Mouse (Mus musculus): Measurements from ENCODE around the gene Glb1. TPM values are rescaled to one million over a fixed set of nuclear protein-coding genes. Genes with fewer than 3 reads are reported as not detected.

Glb1 gene
- polyA plus RNA-seq, 1 experiment from 2014 or later = 81.0 TPM

DNA sequence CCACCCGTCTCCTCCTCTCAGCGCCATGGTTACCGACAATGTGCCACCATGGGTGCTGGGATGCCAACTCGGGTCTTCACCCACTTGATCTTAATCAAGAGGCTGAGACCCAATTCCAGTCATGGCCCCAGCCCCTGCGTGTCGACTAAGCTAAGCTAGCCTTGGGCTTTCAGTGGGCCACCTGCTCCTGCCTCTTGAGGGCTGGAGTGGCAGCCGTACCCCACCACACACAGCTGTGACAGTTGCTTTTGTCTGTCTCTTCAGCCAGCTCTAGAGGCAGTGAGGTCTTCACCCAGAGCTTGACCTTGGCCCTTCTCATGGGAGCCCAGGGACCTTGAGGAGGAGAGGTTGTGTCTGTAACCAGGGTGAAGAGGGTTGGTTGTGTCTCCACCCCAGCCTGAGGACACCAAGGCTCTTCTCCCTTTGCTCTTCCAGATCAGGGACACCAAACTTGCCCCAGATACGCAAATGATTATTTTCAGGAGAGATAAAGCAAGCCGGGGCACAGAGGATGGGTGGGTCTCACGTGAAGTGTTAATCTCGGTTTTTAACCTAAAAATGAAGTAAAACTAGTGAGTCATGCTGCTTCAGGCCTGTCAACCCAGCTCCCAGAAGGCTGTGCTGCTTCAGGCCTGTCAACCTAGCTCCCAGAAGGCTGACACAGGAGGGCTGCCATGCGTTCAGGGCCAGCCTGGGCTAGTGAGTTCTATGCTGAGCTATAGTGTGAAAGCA lies 27.4 kb downstream of the Glb1 start:
- no peak for ATAC-seq (ENCODE audit: low FRiP score, low TSS enrichment)
- H3K9me3 ChIP-seq (ENCODE audit: low read length) = peaks cover 7% of the 10 kb centered on the region
- H3K4me1 ChIP-seq (ENCODE audit: insufficient read depth, low read length) = no peaks in the 10 kb centered on the region
- H3K27ac ChIP-seq (ENCODE audit: low read length) = no peak overlapping the region
- no peak overlapping the region for H3K9ac ChIP-seq (replicated peaks; ENCODE audit: low read length)
- 86% methylated on average over 12 of the region's 12 CpGs for WGBS
- H3K36me3 ChIP-seq (ENCODE audit: insufficient read depth, low read length) = peaks cover 22% of the 10 kb centered on the region
- H3K4me3 ChIP-seq (ENCODE audit: low read length) = no peak overlapping the region
- no peak overlapping the region for H3K4me2 ChIP-seq (replicated peaks; ENCODE audit: low read depth, low read length)
- H3K27me3 ChIP-seq (ENCODE audit: insufficient read depth, low read length) = no peaks in the 10 kb centered on the region

- Histone ChIP-seq H3K27me3 (ENCODE audit: insufficient read depth, low read length) (no peaks in the 10 kb centered on the region), H3K27ac (ENCODE audit: low read length) (no peak overlapping the region), H3K36me3 (ENCODE audit: insufficient read depth, low read length) (peaks cover 23% of the 10 kb centered on the region), H3K4me2 (replicated peaks; ENCODE audit: low read depth, low read length) (no peak overlapping the region), H3K4me1 (ENCODE audit: insufficient read depth, low read length) (no peaks in the 10 kb centered on the region), H3K4me3 (ENCODE audit: low read length) (no peak overlapping the region), H3K9ac (replicated peaks; ENCODE audit: low read length) (no peak overlapping the region), H3K9me3 (ENCODE audit: low read length) (no peaks in the 10 kb centered on the region)
- no peak for ATAC-seq (ENCODE audit: low FRiP score, low TSS enrichment)
- WGBS = 89% methylated on average over 2 of the region's 2 CpGs
Observed at GRCm38 (mm10) chr9:114435668-114436067, 34.8 kb downstream of the Glb1 start.

GRCm38 (mm10) chr9:114440548-114440947 lies 39.7 kb downstream of the Glb1 start:
- H3K4me2 ChIP-seq (replicated peaks; ENCODE audit: low read depth, low read length) = no peak overlapping the region
- no peaks in the 10 kb centered on the region for H3K27me3 ChIP-seq (ENCODE audit: insufficient read depth, low read length)
- H3K27ac ChIP-seq (ENCODE audit: low read length) = no peak overlapping the region
- ATAC-seq (ENCODE audit: low FRiP score, low TSS enrichment) = no peak
- H3K4me3 ChIP-seq (ENCODE audit: low read length) = no peak overlapping the region
- no peaks in the 10 kb centered on the region for H3K9me3 ChIP-seq (ENCODE audit: low read length)
- H3K9ac ChIP-seq (replicated peaks; ENCODE audit: low read length) = no peak overlapping the region
- peaks cover 30% of the 10 kb centered on the region for H3K36me3 ChIP-seq (ENCODE audit: insufficient read depth, low read length)
- no peaks in the 10 kb centered on the region for H3K4me1 ChIP-seq (ENCODE audit: insufficient read depth, low read length)
- WGBS = 84% methylated on average over 10 of the region's 10 CpGs

GRCm38 (mm10) chr9:114442225-114442624 lies 41.3 kb downstream of the Glb1 start:
- no peaks in the 10 kb centered on the region for H3K27me3 ChIP-seq (ENCODE audit: insufficient read depth, low read length)
- no peaks in the 10 kb centered on the region for H3K4me1 ChIP-seq (ENCODE audit: insufficient read depth, low read length)
- no peaks in the 10 kb centered on the region for H3K9me3 ChIP-seq (ENCODE audit: low read length)
- no peak overlapping the region for H3K4me3 ChIP-seq (ENCODE audit: low read length)
- no peak for ATAC-seq (ENCODE audit: low FRiP score, low TSS enrichment)
- no peak overlapping the region for H3K9ac ChIP-seq (replicated peaks; ENCODE audit: low read length)
- no peak overlapping the region for H3K4me2 ChIP-seq (replicated peaks; ENCODE audit: low read depth, low read length)
- 96% methylated on average over 9 of the region's 9 CpGs for WGBS
- peaks cover 19% of the 10 kb centered on the region for H3K36me3 ChIP-seq (ENCODE audit: insufficient read depth, low read length)
- H3K27ac ChIP-seq (ENCODE audit: low read length) = no peak overlapping the region

- no peak for ATAC-seq (ENCODE audit: low FRiP score, low TSS enrichment)
- WGBS = 81% methylated on average over 9 of the region's 9 CpGs
- H3K4me3 ChIP-seq (ENCODE audit: low read length) = no peak overlapping the region
- no peaks in the 10 kb centered on the region for H3K4me1 ChIP-seq (ENCODE audit: insufficient read depth, low read length)
- H3K36me3 ChIP-seq (ENCODE audit: insufficient read depth, low read length) = peaks cover 15% of the 10 kb centered on the region; the same call in 1 of the 2 replicates
- no peak overlapping the region for H3K9ac ChIP-seq (replicated peaks; ENCODE audit: low read length)
- no peaks in the 10 kb centered on the region for H3K9me3 ChIP-seq (ENCODE audit: low read length)
- H3K4me2 ChIP-seq (replicated peaks; ENCODE audit: low read depth, low read length) = no peak overlapping the region
- H3K27me3 ChIP-seq (ENCODE audit: insufficient read depth, low read length) = no peaks in the 10 kb centered on the region
- no peak overlapping the region for H3K27ac ChIP-seq (ENCODE audit: low read length)
Observed at GRCm38 (mm10) chr9:114442893-114443292, 42.0 kb downstream of the Glb1 start.

- Histone ChIP-seq H3K4me2 (replicated peaks; ENCODE audit: low read depth, low read length) (no peak overlapping the region), H3K27me3 (ENCODE audit: insufficient read depth, low read length) (no peaks in the 10 kb centered on the region), H3K36me3 (ENCODE audit: insufficient read depth, low read length) (peaks cover 15% of the 10 kb centered on the region; the same call in 1 of the 2 replicates), H3K27ac (ENCODE audit: low read length) (no peak overlapping the region), H3K9me3 (ENCODE audit: low read length) (no peaks in the 10 kb centered on the region), H3K4me3 (ENCODE audit: low read length) (no peak overlapping the region), H3K9ac (replicated peaks; ENCODE audit: low read length) (no peak overlapping the region), H3K4me1 (ENCODE audit: insufficient read depth, low read length) (no peaks in the 10 kb centered on the region)
- 85% methylated on average over 8 of the region's 8 CpGs for WGBS
- ATAC-seq (ENCODE audit: low FRiP score, low TSS enrichment) = no peak
Observed at GRCm38 (mm10) chr9:114443351-114443750, 42.5 kb downstream of the Glb1 start.

DNA sequence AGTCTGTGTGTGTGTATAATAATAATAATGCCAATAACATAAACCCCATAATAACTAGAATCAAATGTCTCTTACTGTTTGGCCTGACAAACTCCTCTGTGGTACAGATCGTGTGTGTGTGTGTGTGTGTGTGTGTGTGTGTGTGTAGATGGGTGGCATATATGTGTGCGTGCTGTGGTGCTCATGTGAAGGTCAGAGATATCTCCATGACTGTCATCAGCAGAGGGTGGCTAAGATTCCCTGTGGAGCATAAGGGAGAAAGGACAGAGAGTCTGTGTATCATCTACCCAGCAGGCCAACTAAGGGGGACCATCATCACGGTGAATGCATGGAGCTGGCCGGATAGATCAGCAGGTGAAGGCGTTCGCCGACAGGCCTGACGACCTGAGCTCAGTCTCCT lies 46.0 kb downstream of the Glb1 start:
- no peaks in the 10 kb centered on the region for H3K9me3 ChIP-seq (ENCODE audit: low read length)

GRCm38 (mm10) chr9:114448700-114449099 lies 47.8 kb downstream of the Glb1 start:
- Histone ChIP-seq H3K27ac (ENCODE audit: low read length) (no peak overlapping the region), H3K4me3 (ENCODE audit: low read length) (no peak overlapping the region), H3K9me3 (ENCODE audit: low read length) (no peaks in the 10 kb centered on the region), H3K4me2 (replicated peaks; ENCODE audit: low read depth, low read length) (no peak overlapping the region), H3K36me3 (ENCODE audit: insufficient read depth, low read length) (no peaks in the 10 kb centered on the region), H3K4me1 (ENCODE audit: insufficient read depth, low read length) (no peaks in the 10 kb centered on the region), H3K9ac (replicated peaks; ENCODE audit: low read length) (no peak overlapping the region), H3K27me3 (ENCODE audit: insufficient read depth, low read length) (no peaks in the 10 kb centered on the region)
- no peak for ATAC-seq (ENCODE audit: low FRiP score, low TSS enrichment)
- 74% methylated on average over 5 of the region's 5 CpGs for WGBS

More for the DNA sequence above, 46.0 kb downstream of the Glb1 start:
- no peak overlapping the region for H3K4me2 ChIP-seq (replicated peaks; ENCODE audit: low read depth, low read length)
- H3K36me3 ChIP-seq (ENCODE audit: insufficient read depth, low read length) = peaks cover 15% of the 10 kb centered on the region; the same call in 1 of the 2 replicates
- no peak for ATAC-seq (ENCODE audit: low FRiP score, low TSS enrichment)
- H3K4me3 ChIP-seq (ENCODE audit: low read length) = no peak overlapping the region
- no peaks in the 10 kb centered on the region for H3K27me3 ChIP-seq (ENCODE audit: insufficient read depth, low read length)
- H3K9ac ChIP-seq (replicated peaks; ENCODE audit: low read length) = no peak overlapping the region
- no peaks in the 10 kb centered on the region for H3K4me1 ChIP-seq (ENCODE audit: insufficient read depth, low read length)
- 91% methylated on average over 8 of the region's 8 CpGs for WGBS
- no peak overlapping the region for H3K27ac ChIP-seq (ENCODE audit: low read length)

GRCm38 (mm10) chr9:114449120-114449754 lies 48.4 kb downstream of the Glb1 start:
- no peak overlapping the region for H3K27ac ChIP-seq (ENCODE audit: low read length)
- no peaks in the 10 kb centered on the region for H3K4me1 ChIP-seq (ENCODE audit: insufficient read depth, low read length)
- H3K4me3 ChIP-seq (ENCODE audit: low read length) = no peak overlapping the region
- no peaks in the 10 kb centered on the region for H3K36me3 ChIP-seq (ENCODE audit: insufficient read depth, low read length)
- no peak overlapping the region for H3K9ac ChIP-seq (replicated peaks; ENCODE audit: low read length)
- no peaks in the 10 kb centered on the region for H3K27me3 ChIP-seq (ENCODE audit: insufficient read depth, low read length)
- H3K9me3 ChIP-seq (ENCODE audit: low read length) = no peaks in the 10 kb centered on the region
- WGBS = 86% methylated on average over 13 of the region's 13 CpGs
- ATAC-seq (ENCODE audit: low FRiP score, low TSS enrichment) = no peak
- no peak overlapping the region for H3K4me2 ChIP-seq (replicated peaks; ENCODE audit: low read depth, low read length)

- no peaks in the 10 kb centered on the region for H3K9me3 ChIP-seq (ENCODE audit: low read length)
- no peaks in the 10 kb centered on the region for H3K36me3 ChIP-seq (ENCODE audit: insufficient read depth, low read length)
- no peak overlapping the region for H3K27ac ChIP-seq (ENCODE audit: low read length)
- no peak overlapping the region for H3K9ac ChIP-seq (replicated peaks; ENCODE audit: low read length)
- 81% methylated on average over 7 of the region's 7 CpGs for WGBS
- H3K4me2 ChIP-seq (replicated peaks; ENCODE audit: low read depth, low read length) = no peak overlapping the region
- no peaks in the 10 kb centered on the region for H3K27me3 ChIP-seq (ENCODE audit: insufficient read depth, low read length)
- H3K4me1 ChIP-seq (ENCODE audit: insufficient read depth, low read length) = peaks cover 9% of the 10 kb centered on the region; the same call in 1 of the 2 replicates
- H3K4me3 ChIP-seq (ENCODE audit: low read length) = no peak overlapping the region
- ATAC-seq (ENCODE audit: low FRiP score, low TSS enrichment) = no peak
Observed at GRCm38 (mm10) chr9:114451615-114452014, 50.7 kb downstream of the Glb1 start.

All from kidney, embryonic 16.5 days (tissue).